Mouse (Mus musculus): Measurements from ENCODE around the gene Jph2. TPM values are rescaled to one million over a fixed set of nuclear protein-coding genes. Genes with fewer than 3 reads are reported as not detected.

The Jph2 gene
- polyA plus RNA-seq, 1 experiment, result 78.4 TPM

DNA sequence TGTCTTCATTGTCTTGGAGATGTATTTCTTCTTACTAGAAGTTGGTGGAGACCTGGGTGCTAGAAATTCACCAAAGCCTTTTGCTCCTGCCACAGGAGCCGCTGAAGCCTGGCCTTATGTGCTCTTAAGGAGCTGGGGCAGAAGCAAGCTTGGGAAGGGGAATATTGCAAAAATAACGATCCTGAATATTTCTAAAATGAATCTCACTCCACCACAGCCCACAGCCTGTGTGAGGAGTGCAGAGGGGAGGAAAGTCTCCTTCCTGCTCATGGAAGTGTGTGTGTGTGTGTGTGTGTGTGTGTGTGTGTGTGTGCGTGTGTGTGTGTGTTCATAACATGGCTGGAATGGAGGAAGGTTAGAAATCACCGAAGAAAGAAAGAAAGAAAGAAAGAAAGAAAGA, 977 bp upstream of the Jph2 start:
- Histone ChIP-seq H3ac (ENCODE audit: control insufficient read depth, insufficient read length, low read depth) (no peak overlapping the region), H3K79me2 (ENCODE audit: control insufficient read depth, insufficient read depth) (peaks cover 34% of the 10 kb centered on the region)

DNA sequence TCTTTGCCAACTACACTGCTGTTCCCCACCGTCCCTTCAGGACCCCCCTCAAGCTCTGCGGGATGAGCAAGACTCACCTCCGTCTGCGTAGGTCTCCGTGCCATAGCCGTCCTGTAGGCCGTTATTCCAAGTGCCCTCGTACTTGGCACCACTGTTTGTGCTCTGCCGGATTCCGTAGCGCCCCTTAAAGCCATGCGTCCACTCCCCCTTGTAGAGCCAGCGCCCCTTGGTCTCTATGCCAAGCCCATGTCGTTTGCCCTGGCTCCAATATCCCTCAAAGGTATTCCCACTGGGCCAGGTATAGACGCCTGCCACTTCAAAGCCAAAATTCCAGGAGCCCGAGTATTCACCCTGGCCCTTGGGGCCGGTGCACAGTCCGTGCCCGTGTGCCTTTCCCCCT, 722 bp downstream of the Jph2 start:
- no peaks in the 10 kb centered on the region for H3K27me3 ChIP-seq (ENCODE audit: control insufficient read depth, insufficient read depth, insufficient read length)
- peaks cover 3% of the 10 kb centered on the region for H3K79me3 ChIP-seq (ENCODE audit: low read depth)
- H3K36me3 ChIP-seq (ENCODE audit: control insufficient read depth, insufficient read depth), result no peaks in the 10 kb centered on the region
- TF ChIP-seq MAX (IDR thresholded peaks at IDR 0.05) (no peak), FOSL1 (IDR thresholded peaks at IDR 0.05; ENCODE audit: insufficient read depth, low read length, poor library complexity, severe bottlenecking) (no peak), CTCF (IDR thresholded peaks at IDR 0.05; ENCODE audit: control insufficient read depth, insufficient read depth, insufficient read length) (no peak), USF1 (IDR thresholded peaks at IDR 0.05; ENCODE audit: low read depth) (no peak), MYOD1 (IDR thresholded peaks at IDR 0.05; ENCODE audit: control insufficient read depth, insufficient read length, low read depth) (no peak), CEBPB (IDR thresholded peaks at IDR 0.05; ENCODE audit: low read depth) (no peak), MYOG (IDR thresholded peaks at IDR 0.05; ENCODE audit: control insufficient read depth, extremely low read depth, insufficient read length) (no peak)
- peaks cover 47% of the 10 kb centered on the region for H3K79me2 ChIP-seq (ENCODE audit: control insufficient read depth, insufficient read depth)
- H3ac ChIP-seq (ENCODE audit: control insufficient read depth, insufficient read length, low read depth), result peak overlapping the region; percentile 68
- H3K4me3 ChIP-seq (ENCODE audit: insufficient read depth, poor library complexity, severe bottlenecking), result peak overlapping the region; percentile 32

More for the DNA sequence above, 977 bp upstream of the Jph2 start:
- no peaks in the 10 kb centered on the region for H3K36me3 ChIP-seq (ENCODE audit: control insufficient read depth, insufficient read depth)
- no peak for TF ChIP-seq MYOD1 (IDR thresholded peaks at IDR 0.05; ENCODE audit: control insufficient read depth, insufficient read length, low read depth)
- TF ChIP-seq MAX (IDR thresholded peaks at IDR 0.05), result no peak
- no peak for TF ChIP-seq USF1 (IDR thresholded peaks at IDR 0.05; ENCODE audit: low read depth)
- no peak for TF ChIP-seq CEBPB (IDR thresholded peaks at IDR 0.05; ENCODE audit: low read depth)
- no peak for TF ChIP-seq CTCF (IDR thresholded peaks at IDR 0.05; ENCODE audit: control insufficient read depth, insufficient read depth, insufficient read length)
- no peak for TF ChIP-seq FOSL1 (IDR thresholded peaks at IDR 0.05; ENCODE audit: insufficient read depth, low read length, poor library complexity, severe bottlenecking)
- TF ChIP-seq MYOG (IDR thresholded peaks at IDR 0.05; ENCODE audit: control insufficient read depth, extremely low read depth, insufficient read length), result no peak
- H3K4me3 ChIP-seq (ENCODE audit: insufficient read depth, poor library complexity, severe bottlenecking), result no peak overlapping the region
- H3K79me3 ChIP-seq (ENCODE audit: low read depth), result peaks cover 3% of the 10 kb centered on the region
- no peaks in the 10 kb centered on the region for H3K27me3 ChIP-seq (ENCODE audit: control insufficient read depth, insufficient read depth, insufficient read length)

DNA sequence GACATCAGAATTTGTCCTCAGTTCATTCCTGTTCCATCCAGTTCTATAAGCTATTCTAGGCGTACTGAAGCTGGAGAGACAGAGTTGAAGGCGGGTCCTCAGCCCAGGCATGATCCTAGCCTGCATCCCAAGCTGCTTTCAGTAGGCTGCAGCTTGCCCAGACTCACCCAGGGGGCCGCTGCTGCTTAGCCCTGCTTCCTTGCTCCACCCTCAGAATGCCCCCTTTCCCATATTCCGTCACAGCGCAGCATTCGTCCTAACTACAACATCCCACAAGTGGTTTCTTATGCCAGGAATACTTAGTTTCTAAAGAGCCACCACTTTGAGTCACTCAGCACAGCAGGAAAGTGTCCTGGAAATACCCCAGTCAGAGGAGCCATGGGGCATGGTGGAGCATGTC, 2.8 kb downstream of the Jph2 start:
- Histone ChIP-seq H3K4me3 (ENCODE audit: insufficient read depth, poor library complexity, severe bottlenecking) (no peak overlapping the region), H3K36me3 (ENCODE audit: control insufficient read depth, insufficient read depth) (no peaks in the 10 kb centered on the region), H3K79me2 (ENCODE audit: control insufficient read depth, insufficient read depth) (peaks cover 48% of the 10 kb centered on the region), H3ac (ENCODE audit: control insufficient read depth, insufficient read length, low read depth) (peak overlapping the region; percentile 30), H3K27me3 (ENCODE audit: control insufficient read depth, insufficient read depth, insufficient read length) (no peaks in the 10 kb centered on the region), H3K79me3 (ENCODE audit: low read depth) (peaks cover 3% of the 10 kb centered on the region)
- no peak for TF ChIP-seq MYOD1 (IDR thresholded peaks at IDR 0.05; ENCODE audit: control insufficient read depth, insufficient read length, low read depth)
- TF ChIP-seq MYOG (IDR thresholded peaks at IDR 0.05; ENCODE audit: control insufficient read depth, extremely low read depth, insufficient read length), result no peak
- no peak for TF ChIP-seq FOSL1 (IDR thresholded peaks at IDR 0.05; ENCODE audit: insufficient read depth, low read length, poor library complexity, severe bottlenecking)
- no peak for TF ChIP-seq CTCF (IDR thresholded peaks at IDR 0.05; ENCODE audit: control insufficient read depth, insufficient read depth, insufficient read length)
- no peak for TF ChIP-seq CEBPB (IDR thresholded peaks at IDR 0.05; ENCODE audit: low read depth)
- TF ChIP-seq USF1 (IDR thresholded peaks at IDR 0.05; ENCODE audit: low read depth), result no peak

DNA sequence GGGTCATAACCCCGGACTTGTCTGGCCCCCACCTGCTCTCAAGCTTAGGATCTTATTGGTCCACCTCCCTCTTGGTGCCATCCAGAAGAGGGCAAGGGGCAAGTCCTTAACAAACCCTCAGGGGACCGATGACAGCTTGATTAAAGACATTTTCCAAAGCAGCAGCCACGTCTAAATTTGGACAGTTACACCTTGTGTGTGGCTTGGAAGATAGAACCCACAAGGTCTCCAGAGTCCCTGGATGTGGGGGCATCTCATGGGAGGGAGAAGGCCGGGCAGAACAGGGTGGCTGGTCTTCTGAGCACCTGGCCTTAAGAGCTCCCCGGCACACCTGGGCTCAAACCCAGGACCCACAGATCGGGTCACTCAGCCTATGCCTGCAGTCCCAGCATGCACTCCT, 3.8 kb downstream of the Jph2 start:
- Histone ChIP-seq H3K4me3 (ENCODE audit: insufficient read depth, poor library complexity, severe bottlenecking) (no peak overlapping the region), H3K79me2 (ENCODE audit: control insufficient read depth, insufficient read depth) (peaks cover 48% of the 10 kb centered on the region)
- TF ChIP-seq MYOG (IDR thresholded peaks at IDR 0.05; ENCODE audit: control insufficient read depth, extremely low read depth, insufficient read length) (no peak), CEBPB (IDR thresholded peaks at IDR 0.05; ENCODE audit: low read depth) (no peak), MYOD1 (IDR thresholded peaks at IDR 0.05; ENCODE audit: control insufficient read depth, insufficient read length, low read depth) (no peak)

DNA sequence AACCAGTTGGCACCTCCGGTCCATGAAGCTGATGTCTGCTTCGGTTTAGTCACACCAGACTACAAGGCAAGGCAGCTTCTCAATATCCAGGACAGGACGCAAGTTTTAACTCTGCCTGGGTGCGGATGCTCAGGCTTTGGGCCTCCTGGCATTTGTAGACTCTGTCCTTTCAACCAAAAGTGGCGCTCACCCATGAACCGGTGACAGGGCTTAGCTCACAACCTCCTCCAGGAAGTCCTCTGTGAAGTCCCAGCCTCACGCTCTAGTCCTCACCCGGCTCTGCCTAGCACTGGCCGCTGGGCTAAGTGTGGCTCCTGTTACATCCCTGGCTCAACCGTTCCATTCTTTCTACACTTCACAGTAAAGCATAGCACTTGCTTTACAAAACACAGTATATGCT, 4.6 kb downstream of the Jph2 start:
- Histone ChIP-seq H3K4me3 (ENCODE audit: insufficient read depth, poor library complexity, severe bottlenecking) (no peak overlapping the region), H3K79me2 (ENCODE audit: control insufficient read depth, insufficient read depth) (peaks cover 48% of the 10 kb centered on the region), H3K36me3 (ENCODE audit: control insufficient read depth, insufficient read depth) (no peaks in the 10 kb centered on the region), H3K27me3 (ENCODE audit: control insufficient read depth, insufficient read depth, insufficient read length) (no peaks in the 10 kb centered on the region), H3ac (ENCODE audit: control insufficient read depth, insufficient read length, low read depth) (no peak overlapping the region), H3K79me3 (ENCODE audit: low read depth) (peaks cover 6% of the 10 kb centered on the region)
- TF ChIP-seq CEBPB (IDR thresholded peaks at IDR 0.05; ENCODE audit: low read depth), result no peak
- TF ChIP-seq MYOG (IDR thresholded peaks at IDR 0.05; ENCODE audit: control insufficient read depth, extremely low read depth, insufficient read length), result no peak
- no peak for TF ChIP-seq FOSL1 (IDR thresholded peaks at IDR 0.05; ENCODE audit: insufficient read depth, low read length, poor library complexity, severe bottlenecking)
- no peak for TF ChIP-seq MAX (IDR thresholded peaks at IDR 0.05)
- TF ChIP-seq USF1 (IDR thresholded peaks at IDR 0.05; ENCODE audit: low read depth), result no peak
- no peak for TF ChIP-seq CTCF (IDR thresholded peaks at IDR 0.05; ENCODE audit: control insufficient read depth, insufficient read depth, insufficient read length)
- no peak for TF ChIP-seq MYOD1 (IDR thresholded peaks at IDR 0.05; ENCODE audit: control insufficient read depth, insufficient read length, low read depth)

More for the DNA sequence above, 3.8 kb downstream of the Jph2 start:
- Histone ChIP-seq H3K27me3 (ENCODE audit: control insufficient read depth, insufficient read depth, insufficient read length) (no peaks in the 10 kb centered on the region), H3K36me3 (ENCODE audit: control insufficient read depth, insufficient read depth) (no peaks in the 10 kb centered on the region), H3ac (ENCODE audit: control insufficient read depth, insufficient read length, low read depth) (no peak overlapping the region), H3K79me3 (ENCODE audit: low read depth) (peaks cover 3% of the 10 kb centered on the region)

DNA sequence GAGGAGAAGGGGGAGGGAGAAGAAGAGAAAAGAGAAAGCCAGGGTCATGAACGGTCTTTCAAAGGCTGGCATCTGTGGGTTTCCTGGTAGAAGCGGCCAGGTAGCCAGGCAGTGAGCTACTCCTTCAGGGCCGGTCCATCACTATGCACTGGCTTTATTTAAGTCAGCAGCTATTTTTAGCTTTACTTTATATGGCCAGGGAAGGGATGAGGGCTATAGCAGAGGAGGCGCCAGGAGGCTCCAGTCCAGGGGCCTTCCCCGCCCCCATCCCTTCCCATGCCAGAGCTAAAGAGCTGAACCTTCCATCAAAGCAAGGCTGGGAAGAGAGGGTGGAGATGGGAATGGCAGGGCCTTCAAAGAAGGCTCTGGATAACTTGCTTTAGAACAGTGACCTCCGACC, 5.4 kb downstream of the Jph2 start:
- Histone ChIP-seq H3K79me3 (ENCODE audit: low read depth) (peaks cover 6% of the 10 kb centered on the region), H3K79me2 (ENCODE audit: control insufficient read depth, insufficient read depth) (peaks cover 45% of the 10 kb centered on the region), H3K36me3 (ENCODE audit: control insufficient read depth, insufficient read depth) (no peaks in the 10 kb centered on the region), H3ac (ENCODE audit: control insufficient read depth, insufficient read length, low read depth) (no peak overlapping the region), H3K4me3 (ENCODE audit: insufficient read depth, poor library complexity, severe bottlenecking) (no peak overlapping the region), H3K27me3 (ENCODE audit: control insufficient read depth, insufficient read depth, insufficient read length) (no peaks in the 10 kb centered on the region)
- no peak for TF ChIP-seq CEBPB (IDR thresholded peaks at IDR 0.05; ENCODE audit: low read depth)
- no peak for TF ChIP-seq FOSL1 (IDR thresholded peaks at IDR 0.05; ENCODE audit: insufficient read depth, low read length, poor library complexity, severe bottlenecking)
- TF ChIP-seq MAX (IDR thresholded peaks at IDR 0.05), result no peak

All from C2C12 (cell line).